Comparison of ENCODE assay signal across 18 mouse cellular contexts in genomic region chr4:88461315-88461714, GRCm38 (mm10). TPM values are rescaled to one million over a fixed set of nuclear protein-coding genes. Genes with fewer than 3 reads are reported as not detected.
DNase-seq lines count a peak whose midpoint lies in the region; TF ChIP-seq lines count a peak whose summit lies in the region.
"Had no signal": no experiment of that assay in that cellular context is flagged by ENCODE, and none has a peak within 500 bp of the region (broad histone marks: within the 10 kb centered on the region; RNA-seq: fewer than 3 reads in every experiment).

No protein-coding gene starts in this region.

- TF ChIP-seq CTCF in C2C12 (IDR thresholded peaks at IDR 0.05; ENCODE audit: control insufficient read depth, insufficient read depth, insufficient read length): no peak

- no peak for DNase-seq in midbrain, embryonic 10.5 days (ENCODE audit: low spot score)
- no peak for DNase-seq in urinary bladder, postnatal 25 days (ENCODE audit: low spot score)
- DNase-seq: adrenal gland, adult 2 months; adrenal gland, adult 8-10 months; adrenal gland, postnatal 10 days; adrenal gland, postnatal 14 days; adrenal gland, postnatal 25 days; adrenal gland, postnatal 36 days; B cell, adult 2 months; cerebellum, adult 11 months; cerebellum, adult 11-12 months; cerebellum, adult 18-20 months; cerebellum, adult 2 months had no signal

- H3K36me3 ChIP-seq in C2C12 (ENCODE audit: control insufficient read depth, insufficient read depth) (no peaks in the 10 kb centered on the region), myocyte (ENCODE audit: control insufficient read depth, insufficient read depth) (no peaks in the 10 kb centered on the region)
- H3K36me3 ChIP-seq in midbrain, embryonic 10.5 days: no peaks in the 10 kb centered on the region
- H3K36me3 ChIP-seq: G1E had no signal

- no peak overlapping the region for H3K27ac ChIP-seq in midbrain, embryonic 10.5 days (replicated peaks)

- H3K79me2 ChIP-seq in C2C12 (ENCODE audit: control insufficient read depth, insufficient read depth) (no peaks in the 10 kb centered on the region), myocyte (ENCODE audit: control insufficient read depth, insufficient read depth) (no peaks in the 10 kb centered on the region)

- H3K4me3 ChIP-seq in C2C12 (ENCODE audit: insufficient read depth, poor library complexity, severe bottlenecking): no peak overlapping the region
- no peak overlapping the region for H3K4me3 ChIP-seq in myocyte
- H3K4me3 ChIP-seq in midbrain, embryonic 10.5 days: no peak overlapping the region

- no peaks in the 10 kb centered on the region for H3K9me3 ChIP-seq in midbrain, embryonic 10.5 days (replicated peaks)
- H3K9me3 ChIP-seq: G1E had no signal

- WGBS in midbrain, embryonic 10.5 days: 75% methylated on average over 2 of the region's 2 CpGs

- H3K79me3 ChIP-seq in C2C12 (ENCODE audit: low read depth): no peaks in the 10 kb centered on the region

- TF ChIP-seq POLR2A in myocyte (IDR thresholded peaks at IDR 0.05; ENCODE audit: insufficient read length, low read depth): no peak

- H3K4me1 ChIP-seq in midbrain, embryonic 10.5 days: no peaks in the 10 kb centered on the region

- H3K27me3 ChIP-seq in C2C12 (ENCODE audit: control insufficient read depth, insufficient read depth, insufficient read length) (no peaks in the 10 kb centered on the region), myocyte (ENCODE audit: control insufficient read depth, insufficient read depth, insufficient read length) (no peaks in the 10 kb centered on the region)
- H3K27me3 ChIP-seq in midbrain, embryonic 10.5 days (ENCODE audit: low read depth, poor library complexity, severe bottlenecking): no peaks in the 10 kb centered on the region
- H3K27me3 ChIP-seq: CH12.LX, Patski had no signal

- H3K4me2 ChIP-seq in myocyte (ENCODE audit: low read depth): no peak overlapping the region

- no peak overlapping the region for H3ac ChIP-seq in C2C12 (ENCODE audit: control insufficient read depth, insufficient read length, low read depth)
- H3ac ChIP-seq in myocyte (ENCODE audit: control insufficient read depth, insufficient read length): no peak overlapping the region

TF ChIP-seq in C2C12, 6 proteins besides CTCF, POLR2A, EP300 and RAD21:
- TF ChIP-seq FOSL1 (IDR thresholded peaks at IDR 0.05; ENCODE audit: insufficient read depth, low read length, poor library complexity, severe bottlenecking) (no peak), USF1 (IDR thresholded peaks at IDR 0.05; ENCODE audit: low read depth) (no peak), MYOD1 (IDR thresholded peaks at IDR 0.05; ENCODE audit: control insufficient read depth, insufficient read length, low read depth) (peak; percentile 9), MAX (IDR thresholded peaks at IDR 0.05) (no peak), MYOG (IDR thresholded peaks at IDR 0.05; ENCODE audit: control insufficient read depth, extremely low read depth, insufficient read length) (no peak), CEBPB (IDR thresholded peaks at IDR 0.05; ENCODE audit: low read depth) (no peak)

TF ChIP-seq in myocyte, 11 proteins besides CTCF, POLR2A, EP300 and RAD21:
- peak; percentile 27 for TF ChIP-seq USF1 (IDR thresholded peaks at IDR 0.05; ENCODE audit: low read depth)
- TF ChIP-seq REST (IDR thresholded peaks at IDR 0.05; ENCODE audit: insufficient read depth, insufficient read length): no peak
- no peak for TF ChIP-seq MAX (IDR thresholded peaks at IDR 0.05; ENCODE audit: low read depth)
- TF ChIP-seq MYOG (IDR thresholded peaks at IDR 0.05; ENCODE audit: control insufficient read depth in 1 of 3, insufficient read depth in 1 of 3, insufficient read length in 2 of 3, low read depth in 2 of 3): peak in 2 of 3 experiments; percentile 11 to 44
- peak; percentile 35 for TF ChIP-seq TCF12 (IDR thresholded peaks at IDR 0.05; ENCODE audit: insufficient read depth, poor library complexity, severe bottlenecking)
- no peak for TF ChIP-seq TCF3 (IDR thresholded peaks at IDR 0.05; ENCODE audit: insufficient read length, low read depth)
- TF ChIP-seq MYOD1 (IDR thresholded peaks at IDR 0.05; ENCODE audit: control insufficient read depth in 1 of 3, insufficient read length in 2 of 3, low read depth in 2 of 3): peak; percentile 27 to 75 (median 74)

RNA-seq across cellular contexts. Expression of gene Hacd4, which starts 22.6 kb away (rescaled TPM):
- 1.7 TPM for polyA plus RNA-seq in C2C12 (2012; fragmentation: generic; extraction: Trizol)
- polyA plus RNA-seq in myocyte (2012; fragmentation: generic; extraction: Trizol): 2.4 TPM
- 3.7 and 4.3 TPM in 2 replicates for polyA plus RNA-seq in midbrain, embryonic 10.5 days (2016; fragmentation: Nextera tagmentation; extraction: Ambion mirVana)
- polyA plus RNA-seq: G1E had no signal
